Mouse (Mus musculus) CD8-positive naive resting alpha-beta T cell, adult 57 days (primary cell): Measurements from ENCODE around the gene Tmem30a. TPM values are rescaled to one million over a fixed set of nuclear protein-coding genes. Genes with fewer than 3 reads are reported as not detected.

Experiments
- total RNA-seq: library from RNA; stranded (reverse); gene quantifications from one replicate; pipeline ENCODE4 v1.2.4, GENCODE M21; 2023

The Tmem30a gene
- 76.9 TPM for total RNA-seq

DNA sequence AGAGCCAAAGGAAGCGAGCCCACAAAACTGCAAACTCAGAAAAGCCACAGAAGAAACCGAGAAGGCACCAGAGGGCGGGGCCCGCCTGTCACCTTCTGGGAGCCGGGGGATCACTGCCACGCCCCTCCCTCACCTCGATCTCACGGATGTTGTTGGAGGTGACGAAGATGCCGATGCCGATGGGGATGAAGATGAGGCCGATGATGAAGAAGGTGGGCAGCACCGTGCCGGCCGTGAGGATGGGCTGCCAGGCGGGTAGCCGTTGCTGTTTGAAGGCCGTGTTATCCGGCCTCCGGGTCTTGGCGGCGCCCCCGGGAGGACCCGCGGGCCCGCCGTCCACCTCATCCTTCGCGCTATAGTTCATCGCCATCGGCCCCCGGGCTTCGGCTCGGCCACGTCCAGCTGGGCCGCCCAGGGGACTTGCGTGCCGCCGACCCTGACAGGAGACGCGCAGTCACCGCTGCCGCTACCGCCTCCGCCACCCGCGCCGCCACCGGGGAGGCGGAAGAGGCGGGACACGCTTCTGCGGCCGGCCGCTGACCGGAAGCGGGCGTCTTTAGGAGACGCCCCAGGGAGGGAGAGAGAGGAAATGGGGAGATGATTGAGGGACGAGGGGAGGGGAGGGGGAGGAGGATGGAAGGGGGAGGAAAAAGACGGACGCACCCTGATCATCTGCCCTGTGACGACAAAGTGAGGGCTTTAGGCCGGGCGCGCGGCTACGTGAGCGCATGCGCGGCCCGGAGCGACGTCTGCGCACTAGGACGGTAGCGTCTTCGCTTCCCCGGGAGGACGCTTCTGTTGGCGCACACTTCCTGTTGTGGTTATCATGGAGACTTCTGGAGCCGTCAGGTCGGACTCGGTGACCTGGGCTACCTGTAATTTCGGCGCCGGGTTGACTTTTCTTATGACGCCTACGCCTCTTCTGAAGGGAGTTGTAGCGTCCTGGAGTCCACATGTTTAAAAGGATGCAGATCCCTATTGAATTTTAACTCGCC lies at the start of gene Tmem30a:
TSS of gene Tmem30a (minus strand) at position 667 of the 995 bp plus-strand sequence.

DNA sequence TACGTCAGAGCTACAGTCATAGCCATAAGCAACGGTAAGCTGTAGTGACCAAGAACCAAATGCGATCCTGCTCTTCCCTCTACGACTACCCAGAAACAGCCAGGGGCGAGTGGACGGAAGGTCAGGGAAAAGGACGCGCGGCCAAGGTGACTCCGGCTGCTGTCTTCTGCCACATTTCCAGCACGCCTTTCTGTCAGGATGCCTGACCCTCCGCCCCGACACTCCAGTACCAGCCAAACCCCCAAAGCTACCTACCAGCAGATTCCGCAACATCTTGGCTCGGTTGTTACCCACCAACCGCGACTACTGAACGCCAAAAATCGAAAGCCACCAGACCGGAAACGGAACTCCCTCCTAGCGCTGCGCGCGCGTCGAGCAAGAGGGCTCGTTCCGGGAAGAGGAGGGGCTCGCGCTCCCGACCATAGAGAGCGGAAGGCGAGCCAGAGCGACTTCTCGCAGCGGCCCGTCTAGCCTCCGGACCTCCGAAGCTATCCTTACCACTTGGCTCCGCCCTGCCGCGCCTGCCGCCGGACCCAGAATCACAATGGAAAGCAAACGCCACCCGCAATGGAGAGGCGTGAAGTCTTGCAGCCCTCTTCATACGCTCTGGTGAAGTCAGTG lies 33.8 kb downstream of the Tmem30a start, which contains the start of gene Cox7a2:
TSS of gene Cox7a2 (minus strand) at position 494 of the 621 bp plus-strand sequence.

Other genes starting within 250 kb of the Tmem30a start
- gene Col12a1, start 74.7 kb downstream of the Tmem30a start, total RNA-seq = not detected
- 97.1 TPM for gene Cox7a2, start 33.6 kb downstream of the Tmem30a start, total RNA-seq
- not detected for gene Filip1, start 219.3 kb upstream of the Tmem30a start, total RNA-seq